Mouse (Mus musculus): ENCODE data around the gene AW146154. TPM values are rescaled to one million over a fixed set of nuclear protein-coding genes. Genes with fewer than 3 reads are reported as not detected.
A peak's percentile ranks its signal among the peaks of the same experiment; 100 is the strongest.
"Not testable (repeated sequence)": the region's sequence is repeated elsewhere in the genome, so short reads cannot be mapped to it uniquely, and the experiment has no call there.

The AW146154 gene
- polyA plus RNA-seq (2015; fragmentation: Nextera tagmentation; extraction: Ambion mirVana): 6.1 and 6.4 TPM in 2 replicates

- peak within 1 kb of the TSS; percentile 69 for H3K4me3 ChIP-seq (ENCODE audit: low read length)
- no peaks in the 10 kb centered on the region for H3K36me3 ChIP-seq (ENCODE audit: control insufficient read depth, insufficient read depth, low read length)
- H3K27ac ChIP-seq (ENCODE audit: low read depth, low read length): peak within 1 kb of the TSS; percentile 81
- WGBS: 1% methylated on average over 18 of the region's 18 CpGs
- no peaks in the 10 kb centered on the region for H3K27me3 ChIP-seq (replicated peaks; ENCODE audit: control insufficient read depth, insufficient read depth, low read length)
- peak within 1 kb of the TSS; percentile 80 for H3K4me2 ChIP-seq (ENCODE audit: low read length)
- peak; percentile 98 for ATAC-seq
- H3K4me1 ChIP-seq (ENCODE audit: control insufficient read depth, insufficient read depth, low read depth, low read length): no peaks in the 10 kb centered on the region; the same call in 1 of the 2 replicates
- no peaks in the 10 kb centered on the region for H3K9me3 ChIP-seq (ENCODE audit: control insufficient read depth, low read length)
- H3K9ac ChIP-seq (ENCODE audit: low read depth, low read length): peak within 1 kb of the TSS; percentile 68
Measured at GRCm38 (mm10) chr7:41499389-41500049, at the start of gene AW146154, which contains the start of gene Gm20449. TSS of gene AW146154 (minus strand) at chr7:41499890. TSS of gene Gm20449 (minus strand) at chr7:41499417.

GRCm38 (mm10) chr7:41512672-41513071, 13.0 kb upstream of the AW146154 start:
- no peak for ATAC-seq
- no peaks in the 10 kb centered on the region for H3K36me3 ChIP-seq (ENCODE audit: control insufficient read depth, insufficient read depth, low read length)
- no peak overlapping the region for H3K27ac ChIP-seq (ENCODE audit: low read depth, low read length)
- peaks cover 6% of the 10 kb centered on the region; the same call in 1 of the 2 replicates for H3K9me3 ChIP-seq (ENCODE audit: control insufficient read depth, low read length)
- WGBS: 83% methylated on average over 3 of the region's 3 CpGs
- H3K9ac ChIP-seq (ENCODE audit: low read depth, low read length): no peak overlapping the region
- H3K27me3 ChIP-seq (replicated peaks; ENCODE audit: control insufficient read depth, insufficient read depth, low read length): no peaks in the 10 kb centered on the region
- H3K4me2 ChIP-seq (ENCODE audit: low read length): no peak overlapping the region
- H3K4me1 ChIP-seq (ENCODE audit: control insufficient read depth, insufficient read depth, low read depth, low read length): no peaks in the 10 kb centered on the region
- no peak overlapping the region for H3K4me3 ChIP-seq (ENCODE audit: low read length)

- no peak overlapping the region for H3K9ac ChIP-seq (ENCODE audit: low read depth, low read length)
- H3K4me1 ChIP-seq (ENCODE audit: control insufficient read depth, insufficient read depth, low read depth, low read length): no peaks in the 10 kb centered on the region
- no peaks in the 10 kb centered on the region for H3K27me3 ChIP-seq (replicated peaks; ENCODE audit: control insufficient read depth, insufficient read depth, low read length)
- H3K9me3 ChIP-seq (ENCODE audit: control insufficient read depth, low read length): peaks cover 4% of the 10 kb centered on the region; the same call in 1 of the 2 replicates
- ATAC-seq: no peak
- 16% methylated on average over 1 of the region's 1 CpGs for WGBS
- H3K27ac ChIP-seq (ENCODE audit: low read depth, low read length): no peak overlapping the region
- no peaks in the 10 kb centered on the region for H3K36me3 ChIP-seq (ENCODE audit: control insufficient read depth, insufficient read depth, low read length)
- H3K4me3 ChIP-seq (ENCODE audit: low read length): no peak overlapping the region
- H3K4me2 ChIP-seq (ENCODE audit: low read length): no peak overlapping the region
Measured at GRCm38 (mm10) chr7:41512207-41512606, 12.5 kb upstream of the AW146154 start.

- H3K4me1 ChIP-seq (ENCODE audit: control insufficient read depth, insufficient read depth, low read depth, low read length): no peaks in the 10 kb centered on the region; the same call in 1 of the 2 replicates
- no peak overlapping the region for H3K4me3 ChIP-seq (ENCODE audit: low read length)
- no peaks in the 10 kb centered on the region for H3K36me3 ChIP-seq (ENCODE audit: control insufficient read depth, insufficient read depth, low read length)
- no peaks in the 10 kb centered on the region for H3K9me3 ChIP-seq (ENCODE audit: control insufficient read depth, low read length)
- no peak overlapping the region for H3K27ac ChIP-seq (ENCODE audit: low read depth, low read length)
- no peak overlapping the region for H3K9ac ChIP-seq (ENCODE audit: low read depth, low read length)
- 57% methylated on average over 1 of the region's 1 CpGs for WGBS
- no peak for ATAC-seq
- H3K27me3 ChIP-seq (replicated peaks; ENCODE audit: control insufficient read depth, insufficient read depth, low read length): no peaks in the 10 kb centered on the region
- no peak overlapping the region for H3K4me2 ChIP-seq (ENCODE audit: low read length)
Measured at GRCm38 (mm10) chr7:41502402-41502801, 2.7 kb upstream of the AW146154 start.

- no peaks in the 10 kb centered on the region for H3K27me3 ChIP-seq (replicated peaks; ENCODE audit: control insufficient read depth, insufficient read depth, low read length)
- peak overlapping the region; percentile 68 for H3K9ac ChIP-seq (ENCODE audit: low read depth, low read length)
- no peak overlapping the region for H3K27ac ChIP-seq (ENCODE audit: low read depth, low read length)
- peak; percentile 12 for ATAC-seq
- H3K4me2 ChIP-seq (ENCODE audit: low read length): peak overlapping the region; percentile 80
- no peaks in the 10 kb centered on the region for H3K36me3 ChIP-seq (ENCODE audit: control insufficient read depth, insufficient read depth, low read length)
- H3K4me1 ChIP-seq (ENCODE audit: control insufficient read depth, insufficient read depth, low read depth, low read length): no peaks in the 10 kb centered on the region; the same call in 1 of the 2 replicates
- H3K4me3 ChIP-seq (ENCODE audit: low read length): peak overlapping the region; percentile 69
- no peaks in the 10 kb centered on the region for H3K9me3 ChIP-seq (ENCODE audit: control insufficient read depth, low read length)
- WGBS: 19% methylated on average over 22 of the region's 22 CpGs
Measured at GRCm38 (mm10) chr7:41500151-41500934, 653 bp upstream of the AW146154 start.

GRCm38 (mm10) chr7:41499018-41499388, 687 bp downstream of the AW146154 start:
- 0% methylated on average over 6 of the region's 6 CpGs for WGBS
- H3K9ac ChIP-seq (ENCODE audit: low read depth, low read length): peak overlapping the region; percentile 68

GRCm38 (mm10) chr7:41498464-41498863, 1.2 kb downstream of the AW146154 start:
- H3K27ac ChIP-seq (ENCODE audit: low read depth, low read length); H3K27me3 ChIP-seq (replicated peaks; ENCODE audit: control insufficient read depth, insufficient read depth, low read length); H3K9me3 ChIP-seq (ENCODE audit: control insufficient read depth, low read length); H3K9ac ChIP-seq (ENCODE audit: low read depth, low read length); ATAC-seq; H3K4me1 ChIP-seq (ENCODE audit: control insufficient read depth, insufficient read depth, low read depth, low read length); H3K36me3 ChIP-seq (ENCODE audit: control insufficient read depth, insufficient read depth, low read length): not testable (repeated sequence)
- peak overlapping the region; percentile 80 for H3K4me2 ChIP-seq (ENCODE audit: low read length)
- peak overlapping the region; percentile 69; the same call in 1 of the 2 replicates for H3K4me3 ChIP-seq (ENCODE audit: low read length)
- 93% methylated on average over 2 of the region's 4 CpGs for WGBS

More at GRCm38 (mm10) chr7:41499018-41499388, 687 bp downstream of the AW146154 start:
- ATAC-seq; H3K27me3 ChIP-seq (replicated peaks; ENCODE audit: control insufficient read depth, insufficient read depth, low read length); H3K36me3 ChIP-seq (ENCODE audit: control insufficient read depth, insufficient read depth, low read length); H3K9me3 ChIP-seq (ENCODE audit: control insufficient read depth, low read length); H3K4me1 ChIP-seq (ENCODE audit: control insufficient read depth, insufficient read depth, low read depth, low read length); H3K27ac ChIP-seq (ENCODE audit: low read depth, low read length): not testable (repeated sequence)
- Histone ChIP-seq H3K4me3 (ENCODE audit: low read length) (peak overlapping the region; percentile 69), H3K4me2 (ENCODE audit: low read length) (peak overlapping the region; percentile 80)

- Histone ChIP-seq H3K4me3 (ENCODE audit: low read length) (no peak overlapping the region), H3K36me3 (ENCODE audit: control insufficient read depth, insufficient read depth, low read length) (no peaks in the 10 kb centered on the region), H3K4me1 (ENCODE audit: control insufficient read depth, insufficient read depth, low read depth, low read length) (no peaks in the 10 kb centered on the region; the same call in 1 of the 2 replicates), H3K9ac (ENCODE audit: low read depth, low read length) (no peak overlapping the region), H3K27me3 (replicated peaks; ENCODE audit: control insufficient read depth, insufficient read depth, low read length) (no peaks in the 10 kb centered on the region), H3K9me3 (ENCODE audit: control insufficient read depth, low read length) (no peaks in the 10 kb centered on the region), H3K27ac (ENCODE audit: low read depth, low read length) (no peak overlapping the region), H3K4me2 (ENCODE audit: low read length) (no peak overlapping the region)
- no peak for ATAC-seq
- 100% methylated on average over 2 of the region's 2 CpGs for WGBS
Measured at GRCm38 (mm10) chr7:41497871-41498270, 1.8 kb downstream of the AW146154 start.

GRCm38 (mm10) chr7:41451864-41452263, 47.8 kb downstream of the AW146154 start:
- peak; percentile 48; the same call in 1 of the 2 replicates for ATAC-seq

More at GRCm38 (mm10) chr7:41451864-41452263, 47.8 kb downstream of the AW146154 start:
- 7% methylated on average over 10 of the region's 10 CpGs for WGBS
- Histone ChIP-seq H3K4me1 (ENCODE audit: control insufficient read depth, insufficient read depth, low read depth, low read length) (no peaks in the 10 kb centered on the region), H3K27me3 (replicated peaks; ENCODE audit: control insufficient read depth, insufficient read depth, low read length) (no peaks in the 10 kb centered on the region), H3K9me3 (ENCODE audit: control insufficient read depth, low read length) (peaks cover 3% of the 10 kb centered on the region; the same call in 1 of the 2 replicates), H3K27ac (ENCODE audit: low read depth, low read length) (no peak overlapping the region), H3K9ac (ENCODE audit: low read depth, low read length) (no peak overlapping the region), H3K4me3 (ENCODE audit: low read length) (no peak overlapping the region), H3K4me2 (ENCODE audit: low read length) (peak overlapping the region; percentile 2; the same call in 1 of the 2 replicates), H3K36me3 (ENCODE audit: control insufficient read depth, insufficient read depth, low read length) (no peaks in the 10 kb centered on the region)
